Mouse (Mus musculus) adrenal gland, postnatal 10 days (tissue): ENCODE results near the gene Abcg5. TPM values are rescaled to one million over a fixed set of nuclear protein-coding genes. Genes with fewer than 3 reads are reported as not detected.
A peak's percentile ranks its signal among the peaks of the same experiment; 100 is the strongest.

Experiments used
- DNase-seq: peaks from one replicate; pipeline ENCODE4 v3.0.0; 2021; ENCODE audit warnings: mixed read lengths
- total RNA-seq, 2 experiments: library from RNA; stranded (reverse); gene quantifications; 2 replicates each; pipeline ENCODE4 v1.2.3; 2021

The Abcg5 gene
- total RNA-seq, 2 experiments from 2014 or later = 9.3 to 16.9 TPM

DNA sequence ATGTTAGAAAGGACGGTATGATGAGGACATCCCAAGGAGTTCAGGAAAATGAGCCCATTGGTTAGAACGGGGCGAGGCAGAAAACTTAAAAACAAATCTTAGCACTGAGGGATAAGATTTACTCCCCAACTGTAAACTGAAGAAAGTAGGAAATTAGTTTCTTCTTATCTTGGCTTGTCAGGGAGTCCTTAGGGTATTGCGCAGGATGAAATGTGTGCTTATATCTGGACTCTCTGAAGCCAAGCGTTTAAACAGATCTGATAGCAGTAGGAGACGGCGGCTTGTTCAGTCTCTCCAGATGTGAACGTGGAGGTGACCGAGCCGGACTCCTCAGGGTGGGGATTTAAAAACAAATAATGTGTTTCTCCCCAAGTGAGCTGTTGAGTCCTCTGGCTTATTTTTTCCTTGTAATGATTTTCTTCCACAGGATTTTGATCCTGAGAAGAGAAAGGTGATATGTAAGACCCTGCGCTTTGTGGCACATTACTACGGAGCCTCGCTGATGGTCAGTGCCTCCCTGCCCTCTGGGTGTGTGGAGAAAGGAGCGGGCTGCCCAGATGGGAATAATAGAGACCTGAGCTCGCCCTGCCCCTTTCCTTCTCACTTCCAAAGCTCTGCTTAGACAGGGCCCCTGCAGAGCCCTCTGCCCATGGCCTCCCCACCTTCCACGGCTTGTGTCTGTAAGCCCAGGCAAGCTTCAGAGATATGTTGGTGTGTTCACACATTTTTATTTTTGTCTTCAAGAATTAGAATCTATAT lies 38.3 kb downstream of the Abcg5 start:
- DNase-seq = no peak

DNA sequence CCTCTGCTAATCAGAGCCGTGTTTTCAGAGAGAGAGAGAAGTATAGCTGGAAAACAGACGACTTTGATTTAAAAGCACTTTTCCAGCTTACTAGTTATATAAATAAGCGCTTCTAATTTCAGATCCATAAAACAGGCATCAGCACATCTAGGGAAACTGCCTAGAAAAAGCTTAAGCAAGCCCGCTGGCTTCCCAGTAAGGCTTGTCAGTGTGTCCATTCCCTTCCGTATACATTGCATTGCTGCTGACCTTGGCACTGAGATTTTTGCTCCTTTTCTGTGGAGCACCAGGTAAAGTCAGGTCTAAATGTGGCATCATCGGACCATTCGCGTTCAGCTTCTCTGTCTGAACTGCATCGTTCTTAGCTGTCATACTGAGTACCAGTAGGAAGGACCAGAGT lies 40.5 kb downstream of the Abcg5 start:
- DNase-seq = no peak

DNA sequence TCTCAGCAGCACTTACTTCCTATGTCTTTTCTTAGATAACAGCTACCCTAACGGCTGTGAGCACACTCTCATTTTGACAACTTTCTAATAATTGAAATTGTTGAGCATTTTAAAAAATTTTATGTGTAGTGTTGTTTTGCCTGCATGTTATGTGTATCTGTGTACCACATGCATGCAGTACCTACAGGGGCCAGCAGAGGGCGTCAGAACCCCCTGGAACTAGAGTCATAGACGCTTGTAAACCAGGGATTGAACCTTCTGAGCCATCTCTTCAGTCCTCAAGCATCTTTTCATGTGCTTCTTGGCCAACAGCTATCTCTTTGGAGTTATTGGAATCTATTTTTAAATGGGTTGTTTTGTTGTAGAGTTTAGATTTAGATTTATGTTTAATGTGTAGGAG lies 40.9 kb downstream of the Abcg5 start:
- peak; percentile 63 for DNase-seq

DNA sequence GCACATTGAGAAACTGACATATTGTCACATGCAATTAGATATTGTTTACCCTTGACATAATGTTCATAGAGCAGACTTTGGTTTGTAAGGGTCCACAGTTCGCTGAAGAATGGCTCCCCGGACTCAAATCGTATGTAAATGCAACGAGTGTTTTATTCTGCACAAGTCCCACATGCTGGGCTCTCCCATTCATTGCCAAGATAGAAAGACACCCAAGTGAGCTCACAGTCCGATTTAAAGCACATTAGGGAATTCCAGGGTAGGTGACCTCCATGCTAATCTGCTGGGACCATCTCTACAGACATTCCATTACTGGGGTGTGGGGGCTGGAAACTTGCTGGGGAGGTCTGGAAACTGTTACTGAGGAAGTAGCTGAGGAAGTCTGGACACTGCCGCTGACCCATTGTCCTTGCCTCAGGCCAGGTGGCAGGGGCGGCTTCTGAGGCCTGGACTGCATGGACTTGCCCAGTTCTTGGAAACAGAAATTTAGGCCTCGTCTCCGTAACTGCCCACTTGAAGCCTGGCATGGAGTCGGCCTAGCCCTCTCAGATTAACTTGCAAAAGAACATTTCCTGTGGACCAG lies 42.9 kb downstream of the Abcg5 start:
- no peak for DNase-seq

DNA sequence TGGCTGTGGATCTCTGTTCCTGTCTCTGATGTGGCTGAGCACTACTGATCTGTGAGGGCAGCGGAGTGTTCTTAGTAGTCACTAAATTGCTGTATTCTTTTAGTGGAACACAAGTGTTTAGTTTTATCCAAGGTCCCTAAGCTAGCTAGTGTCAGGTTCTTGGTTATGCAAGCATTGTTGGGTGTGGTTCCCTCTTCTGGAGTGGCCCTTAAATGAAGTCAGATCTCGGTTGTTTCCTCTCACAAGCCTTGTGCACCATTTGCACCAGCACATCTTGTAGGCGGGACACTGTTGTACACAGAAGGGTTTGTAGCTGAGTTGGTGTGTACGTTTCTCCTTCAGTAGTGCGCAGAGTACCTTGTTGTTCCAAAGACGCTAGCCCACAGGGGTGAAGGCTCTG lies 44.8 kb downstream of the Abcg5 start:
- no peak for DNase-seq

DNA sequence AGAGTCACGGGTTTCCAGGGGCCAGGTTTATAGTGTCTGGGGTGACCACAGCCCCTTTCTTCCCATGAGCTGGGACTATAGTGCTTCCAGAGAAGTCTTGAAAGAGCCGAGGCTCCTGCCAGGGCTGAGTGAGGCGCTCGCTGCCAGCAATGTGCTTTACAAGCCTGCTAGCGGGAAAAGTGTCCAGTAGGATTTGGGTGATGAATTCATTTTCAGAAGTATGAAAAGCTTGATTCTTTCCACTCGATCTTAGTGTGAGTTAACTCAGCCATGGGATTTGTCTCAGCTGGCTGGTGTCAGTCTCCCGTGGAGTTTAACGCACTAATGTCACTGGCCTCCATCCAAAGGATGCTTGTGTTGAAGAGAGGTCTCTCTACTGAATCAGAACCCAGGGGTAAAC lies 46.5 kb downstream of the Abcg5 start:
- DNase-seq = no peak

DNA sequence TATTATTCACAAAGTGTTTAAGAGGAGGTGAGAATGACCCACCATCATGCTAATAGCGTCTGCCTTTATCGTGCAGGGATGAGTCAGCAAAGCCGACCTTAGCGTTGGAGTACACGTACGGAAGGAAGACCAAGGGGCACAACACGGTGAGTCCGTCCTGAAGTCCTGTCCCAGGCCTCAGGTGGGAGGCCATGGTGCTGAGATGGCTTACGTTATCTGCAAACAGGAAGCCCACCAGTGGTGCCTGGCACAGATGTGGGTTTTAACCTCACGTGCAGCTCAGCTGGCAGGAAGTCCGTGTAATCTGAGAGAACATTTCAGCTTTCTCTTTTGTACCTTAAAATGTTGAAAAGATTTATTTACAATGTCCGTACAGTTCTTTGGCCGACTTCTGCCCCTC lies 49.4 kb downstream of the Abcg5 start:
- no peak for DNase-seq

DNA sequence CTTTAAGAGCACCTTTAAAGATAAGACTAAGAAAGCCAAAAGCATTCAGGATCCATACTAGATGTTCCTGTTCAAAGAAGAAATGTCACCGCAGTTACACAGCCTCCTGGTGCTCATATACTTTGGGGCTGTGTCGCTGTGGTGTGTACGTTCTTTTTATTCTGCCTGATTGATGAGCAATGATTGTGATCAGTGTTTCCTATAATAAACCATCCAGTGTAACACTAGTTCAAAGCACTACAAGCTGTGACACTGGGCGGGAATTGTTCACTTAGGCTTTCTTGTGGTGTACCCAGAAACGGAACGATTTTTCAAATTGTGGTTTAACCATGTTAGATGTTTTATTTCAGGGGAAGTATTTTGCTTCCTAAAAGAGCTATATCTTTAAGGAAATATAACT lies 51.0 kb downstream of the Abcg5 start:
- DNase-seq = no peak

DNA sequence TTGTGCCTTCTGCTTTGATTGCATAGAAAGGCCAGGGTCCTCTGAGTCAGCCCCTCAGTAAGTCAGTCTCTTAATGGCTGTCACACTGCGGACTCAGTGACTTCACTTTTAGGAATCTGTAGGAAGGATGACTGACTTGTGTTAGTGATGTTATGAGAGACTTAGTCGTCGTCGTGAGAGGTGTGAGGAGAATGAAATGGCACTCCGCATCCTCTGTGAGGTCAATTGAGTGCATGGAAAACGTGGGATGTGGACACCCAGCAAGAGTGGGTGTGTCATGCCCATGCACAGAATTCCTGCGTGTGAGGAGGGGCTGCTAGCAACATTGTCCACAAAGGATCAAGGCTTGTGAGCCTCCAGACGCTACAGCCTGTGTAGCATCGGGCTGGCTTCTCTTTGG lies 54.2 kb downstream of the Abcg5 start:
- peak; percentile 20 for DNase-seq

DNA sequence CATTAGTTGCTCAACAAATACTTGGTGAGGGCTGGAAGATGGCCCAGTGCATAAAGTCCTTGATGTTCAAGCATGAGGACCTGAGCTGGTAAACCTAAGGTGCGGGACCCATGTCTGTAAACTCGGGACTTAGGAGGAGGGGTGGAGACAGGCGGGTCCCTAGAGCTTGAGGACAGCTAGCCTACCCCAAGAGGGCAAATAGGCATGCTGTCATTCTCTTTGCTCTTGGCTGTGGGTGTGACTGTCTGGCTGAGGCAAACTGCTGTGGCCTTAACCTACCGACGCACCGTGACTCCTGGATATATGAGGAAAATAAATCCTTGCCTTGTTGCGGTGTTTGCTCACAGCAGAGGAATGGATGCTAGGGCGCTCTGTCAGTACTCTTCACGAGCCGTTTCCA lies 55.1 kb downstream of the Abcg5 start:
- DNase-seq = peak; percentile 20

DNA sequence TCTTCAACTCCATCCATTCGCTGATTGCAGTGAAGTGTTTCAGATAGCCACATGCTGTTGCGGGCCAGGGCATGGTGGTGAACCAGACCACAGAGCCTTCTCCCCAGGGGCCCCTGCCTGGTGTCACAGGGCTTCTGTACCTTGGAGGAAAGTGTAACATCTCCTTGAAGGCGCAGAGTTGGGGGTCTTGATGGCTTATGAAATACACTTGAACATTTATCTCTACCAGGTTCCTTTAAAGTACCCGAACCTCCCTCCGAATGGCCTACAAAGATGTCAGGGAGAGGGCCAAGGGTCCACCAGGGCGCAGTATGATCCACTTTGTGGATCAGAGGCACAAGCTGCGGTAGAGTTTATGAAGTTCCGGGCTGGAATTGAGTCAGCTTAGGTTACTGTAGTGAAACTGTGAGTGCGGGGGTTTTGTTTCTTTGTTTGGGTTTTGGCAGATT lies 55.9 kb downstream of the Abcg5 start:
- peak; percentile 17 for DNase-seq

DNA sequence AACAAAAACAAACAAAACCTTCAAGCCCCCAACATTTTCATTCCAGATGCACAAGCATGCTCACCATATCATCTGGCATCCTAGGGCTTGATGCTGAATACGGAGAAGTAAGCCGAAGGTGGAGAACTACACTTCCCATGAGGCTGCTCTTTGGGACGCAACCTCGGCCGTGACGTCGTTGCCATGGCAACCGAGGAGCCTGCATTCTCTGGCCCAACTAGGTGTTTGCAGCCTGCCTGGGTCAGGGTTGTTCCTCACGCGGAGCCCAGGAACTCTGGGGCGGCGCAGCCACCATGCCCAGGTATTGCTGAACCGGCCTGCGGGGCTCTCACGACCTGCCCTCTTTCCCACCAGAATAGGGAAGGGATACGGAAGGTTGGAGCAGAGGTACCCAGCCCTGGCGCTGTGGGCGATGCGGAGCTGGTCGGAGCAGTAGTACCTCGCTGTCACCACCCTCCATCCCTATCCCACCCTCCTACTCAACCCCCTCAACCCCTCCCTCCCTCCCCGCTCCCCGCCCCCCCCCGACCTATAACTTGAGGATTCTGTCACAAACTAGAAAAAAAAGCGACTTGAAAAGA lies 56.4 kb downstream of the Abcg5 start, which contains the start of gene Dync2li1:
Gene Dync2li1 (plus strand): TSS at position 221 of the 581 bp plus-strand sequence.
- DNase-seq = peak; percentile 91

DNA sequence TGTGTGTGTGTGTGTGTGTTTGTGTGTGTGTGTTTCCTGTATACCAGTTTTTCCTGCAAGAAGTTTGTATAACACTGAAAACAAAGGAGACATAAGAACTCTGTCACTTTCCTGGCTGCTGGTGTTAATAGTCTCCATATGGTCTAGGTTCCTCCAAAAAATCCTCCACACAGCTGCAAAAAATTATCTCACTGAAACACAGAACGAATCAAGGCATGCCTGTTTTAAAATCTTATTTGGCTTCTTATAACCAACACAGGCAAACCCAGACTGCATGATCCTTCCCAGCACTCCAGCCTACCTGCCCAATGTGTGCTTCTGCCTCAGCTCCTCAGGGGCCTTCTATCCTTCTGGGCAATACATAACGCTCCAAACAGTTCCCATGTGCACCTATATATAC lies 59.9 kb downstream of the Abcg5 start:
- DNase-seq = no peak

DNA sequence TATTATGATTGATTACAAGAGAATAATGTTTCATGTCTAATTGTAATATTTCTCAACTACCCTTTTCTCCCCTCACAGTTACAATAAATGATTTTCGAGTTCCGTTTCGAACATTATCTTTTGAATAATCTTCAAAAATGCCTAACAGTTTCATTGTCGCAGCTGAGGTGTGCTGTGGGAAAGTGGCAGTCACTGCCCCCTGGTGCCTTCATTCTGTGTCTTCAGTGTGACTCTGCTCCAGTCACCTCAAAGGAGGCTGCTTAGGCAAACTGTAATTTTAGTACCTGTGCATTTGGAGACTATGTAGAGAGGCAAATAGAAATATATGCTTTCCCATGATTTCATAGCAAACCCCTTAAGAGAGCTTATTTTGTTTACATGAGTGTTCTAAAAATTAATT lies 60.8 kb downstream of the Abcg5 start:
- DNase-seq = no peak

DNA sequence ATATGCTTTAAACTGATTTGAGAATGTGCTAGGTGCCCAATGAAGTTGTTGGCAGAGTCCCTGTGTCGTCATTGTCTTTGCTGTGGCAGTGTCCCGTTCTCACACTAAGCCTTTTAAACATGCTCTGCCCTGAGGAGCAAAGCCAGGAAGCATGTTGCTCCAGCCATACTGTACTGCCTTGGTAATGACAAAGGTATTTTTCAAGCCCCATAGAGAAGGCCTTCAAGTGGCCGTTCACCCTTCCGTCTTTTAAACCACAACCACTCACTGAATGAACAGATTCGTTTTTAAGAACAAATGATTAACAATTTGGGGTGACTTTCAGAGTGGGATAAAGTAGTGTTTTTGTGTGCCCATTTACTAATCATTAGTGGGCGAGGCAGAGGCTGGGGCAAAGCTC lies 61.6 kb downstream of the Abcg5 start:
- no peak for DNase-seq

DNA sequence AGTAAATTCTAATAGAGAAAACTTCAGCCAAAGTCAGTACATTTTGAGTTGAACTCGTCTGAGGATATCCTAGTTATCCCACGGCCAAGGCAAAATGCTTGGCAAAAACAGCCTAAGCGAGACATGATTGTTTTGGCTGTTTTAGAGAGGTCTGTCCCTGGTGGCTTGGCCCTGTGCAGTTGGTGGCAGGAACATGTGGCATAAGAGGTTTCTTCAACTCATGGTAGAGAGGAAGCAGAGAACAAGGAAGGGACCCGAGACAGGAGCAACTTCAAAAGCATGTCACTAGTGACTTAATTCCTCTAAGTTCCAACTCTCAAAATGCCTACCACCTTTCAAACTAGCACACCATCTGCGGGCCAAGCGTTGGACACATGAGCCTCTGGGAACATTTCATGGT lies 62.2 kb downstream of the Abcg5 start:
- DNase-seq = no peak

DNA sequence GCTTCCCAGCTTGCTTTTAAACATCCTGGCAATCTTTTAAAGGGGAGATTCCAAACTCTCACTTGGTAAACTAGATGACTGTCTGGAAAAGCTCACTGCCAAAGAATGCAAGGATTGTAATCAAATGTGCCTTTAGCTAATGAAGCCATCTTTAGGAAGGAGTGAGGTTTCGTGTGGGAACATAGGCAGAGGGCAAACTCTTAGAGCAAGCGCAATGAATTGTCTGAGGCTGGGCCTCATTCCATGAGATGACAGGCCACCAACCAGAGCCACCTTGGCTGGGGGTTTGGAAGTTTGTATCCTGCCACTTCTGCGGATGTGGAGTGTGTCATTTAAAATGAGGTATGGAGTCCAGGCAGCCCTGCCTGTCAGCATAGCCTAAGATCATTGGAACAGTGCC lies 62.7 kb downstream of the Abcg5 start:
- DNase-seq = no peak

DNA sequence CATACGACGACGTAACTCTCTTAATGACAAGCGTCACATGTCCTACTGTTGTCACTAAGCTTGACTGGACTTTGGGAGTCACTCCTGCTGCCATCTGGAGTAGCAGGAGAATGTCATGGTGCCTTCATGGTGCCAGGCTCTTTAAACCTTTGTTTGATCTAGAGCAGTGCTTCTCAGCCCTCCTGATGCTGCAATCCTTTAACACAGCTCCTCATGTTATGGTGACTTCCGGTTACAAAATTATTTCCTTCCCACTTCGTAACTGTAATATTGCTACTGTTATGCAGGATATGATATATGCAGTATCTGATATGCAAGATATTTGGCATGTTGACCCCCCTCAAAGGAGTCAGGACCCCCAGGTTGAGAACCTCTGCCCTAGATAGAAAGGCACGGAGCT lies 63.7 kb downstream of the Abcg5 start:
- no peak for DNase-seq

DNA sequence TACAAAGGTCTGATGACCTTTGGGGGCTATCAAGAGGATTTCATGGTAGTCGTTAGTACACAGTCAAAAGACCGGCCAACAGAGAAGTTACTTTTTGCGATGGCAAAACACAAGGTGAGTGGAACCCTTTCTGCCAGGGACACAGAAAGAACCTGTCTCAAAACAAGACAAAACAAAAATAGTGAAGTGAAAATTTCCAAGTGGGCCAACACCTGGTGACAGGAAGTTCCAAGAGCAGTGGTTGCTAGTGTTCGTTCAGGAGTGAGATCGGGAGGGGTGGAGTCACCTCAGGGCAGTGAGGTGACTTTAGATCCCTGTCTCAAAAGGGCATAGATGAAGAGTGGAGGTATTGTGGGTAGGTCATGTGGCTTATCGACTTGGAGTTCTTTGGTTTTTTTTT lies 64.9 kb downstream of the Abcg5 start:
- DNase-seq = no peak

DNA sequence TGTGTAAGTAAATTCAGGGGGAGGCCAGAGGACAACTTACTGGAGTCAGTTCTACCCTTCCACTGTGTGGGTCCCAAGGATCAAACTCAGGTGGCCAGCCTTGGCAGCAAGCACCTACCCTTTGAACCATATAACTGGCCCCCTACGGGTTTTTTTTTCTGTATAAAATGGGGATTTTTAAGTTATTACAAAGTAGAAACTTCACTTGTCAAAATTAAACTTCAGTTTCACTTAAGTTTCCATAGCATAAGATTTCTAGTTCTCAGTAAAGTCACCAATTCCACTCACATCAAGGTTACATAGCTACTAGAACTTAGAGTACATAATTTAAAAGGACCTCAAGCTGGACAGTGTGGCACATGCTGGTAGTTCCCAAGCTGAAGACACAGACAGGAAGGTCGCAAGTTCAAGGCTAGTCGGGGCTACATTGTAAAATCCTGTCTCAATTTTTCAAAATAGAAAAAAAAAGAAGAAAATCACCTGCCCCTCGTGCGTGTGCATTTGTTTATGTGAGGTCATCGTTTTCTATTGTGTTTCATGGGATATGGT lies 66.2 kb downstream of the Abcg5 start:
- no peak for DNase-seq

DNA sequence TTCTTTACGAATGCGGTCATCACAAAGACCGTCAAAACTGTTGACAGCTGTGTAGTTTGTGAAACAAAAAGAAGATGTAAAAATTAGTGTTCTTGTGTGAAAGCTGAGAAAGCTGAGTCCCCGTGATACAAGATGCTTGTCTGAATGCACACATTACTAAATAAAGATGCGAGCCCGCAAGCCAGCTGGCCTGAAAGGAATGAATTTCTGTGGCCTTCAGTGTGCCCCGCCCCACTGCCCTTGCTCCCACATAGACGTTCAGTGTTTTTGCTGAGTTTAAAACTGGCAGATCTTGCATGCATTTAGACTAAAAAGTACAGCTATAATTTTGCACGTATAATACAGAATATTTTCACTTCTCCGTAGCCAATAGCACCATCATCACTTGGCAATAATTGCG lies 67.0 kb downstream of the Abcg5 start:
- DNase-seq = no peak

DNA sequence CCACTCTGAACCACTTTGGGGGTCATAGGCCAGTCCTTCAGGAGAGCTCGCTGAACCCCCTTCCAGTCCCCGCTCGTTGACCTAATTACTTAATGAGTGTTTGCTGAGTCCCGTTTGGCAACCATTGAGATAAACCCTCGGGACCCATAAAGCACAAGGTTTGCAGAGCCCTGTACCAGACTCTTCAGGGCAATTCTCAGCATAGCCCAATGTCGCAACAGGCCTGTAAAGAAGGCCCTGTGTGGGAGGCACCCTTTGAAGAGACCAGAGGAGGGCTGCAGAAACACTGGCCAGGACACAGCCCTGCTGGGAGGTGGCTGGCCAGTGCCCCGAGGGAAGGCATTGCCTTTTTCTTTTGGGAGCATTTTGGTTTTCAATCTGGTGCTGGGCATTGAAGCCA lies 70.8 kb downstream of the Abcg5 start:
- DNase-seq = peak; percentile 54

DNA sequence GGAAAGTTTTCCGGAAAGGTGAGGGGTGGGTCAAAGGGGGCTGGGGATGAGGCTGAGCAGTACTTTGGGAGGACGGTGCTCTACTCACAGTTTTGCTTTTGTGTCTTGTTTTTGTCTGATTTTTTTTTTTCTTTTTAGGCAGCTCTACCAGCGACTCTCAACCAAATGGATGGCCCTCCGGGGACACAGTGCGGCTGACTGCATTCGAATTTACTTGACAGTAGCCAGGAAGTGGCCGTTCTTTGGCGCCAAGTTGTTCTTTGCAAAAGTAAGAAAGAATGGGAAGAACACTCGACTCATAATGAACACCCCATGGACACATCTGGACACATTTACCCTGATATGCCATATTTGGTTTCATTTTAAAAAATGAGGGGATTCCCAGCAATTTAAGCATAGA lies 71.3 kb downstream of the Abcg5 start:
- DNase-seq = peak; percentile 53

DNA sequence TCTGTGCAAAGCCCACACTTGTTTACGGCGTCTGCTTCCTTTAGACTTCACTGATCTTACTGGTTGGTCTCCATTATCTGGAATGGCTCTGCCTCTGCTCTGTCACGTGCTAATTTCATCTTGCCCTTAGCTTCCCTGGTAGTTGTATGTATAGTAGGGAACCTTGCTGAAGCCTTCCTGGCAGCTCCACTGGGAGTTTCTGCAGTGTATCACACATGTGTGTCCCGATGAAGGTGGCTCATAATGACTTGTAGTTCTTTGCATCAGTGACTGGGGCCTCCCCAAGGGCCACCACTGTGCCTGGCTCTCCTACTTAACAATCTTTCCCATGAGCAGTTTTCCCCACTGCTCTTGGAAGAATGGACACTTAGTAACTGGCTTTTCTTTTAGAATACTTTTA lies 74.2 kb downstream of the Abcg5 start:
- DNase-seq = no peak
